Mouse (Mus musculus) c-Kit-positive CD71-positive TER-119-positive erythroid progenitor cells, embryonic 14.5 days (primary cell): Measurements from ENCODE around the gene Kcnq5.
"Not testable (repeated sequence)": the region's sequence is repeated elsewhere in the genome, so short reads cannot be mapped to it uniquely, and the experiment has no call there.

Source experiments
- DNase-seq: peaks from one replicate; pipeline ENCODE4 v3.0.0-alpha.2; 2013; ENCODE audit warnings: low spot score

Kcnq5 gene

DNA sequence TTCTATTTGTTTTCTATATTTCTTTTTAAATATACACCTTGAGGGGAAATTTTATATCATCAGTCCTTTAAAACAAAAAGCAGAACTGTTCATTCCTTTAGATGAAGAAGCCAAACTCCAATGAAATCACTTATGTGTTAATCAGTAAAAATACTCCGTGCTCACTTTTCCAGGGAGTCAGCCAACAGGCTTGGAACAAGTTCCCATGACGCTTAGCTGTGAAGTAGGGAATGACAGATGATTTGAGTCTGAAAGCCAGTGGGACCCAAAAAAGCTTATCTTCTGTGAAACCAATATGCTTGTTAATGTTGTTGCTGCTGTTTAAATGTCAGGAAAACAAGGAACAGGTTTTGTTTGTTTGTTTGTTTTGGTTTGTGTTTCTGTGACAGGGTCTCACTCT, 326.3 kb downstream of the Kcnq5 start:
- DNase-seq = no peak

DNA sequence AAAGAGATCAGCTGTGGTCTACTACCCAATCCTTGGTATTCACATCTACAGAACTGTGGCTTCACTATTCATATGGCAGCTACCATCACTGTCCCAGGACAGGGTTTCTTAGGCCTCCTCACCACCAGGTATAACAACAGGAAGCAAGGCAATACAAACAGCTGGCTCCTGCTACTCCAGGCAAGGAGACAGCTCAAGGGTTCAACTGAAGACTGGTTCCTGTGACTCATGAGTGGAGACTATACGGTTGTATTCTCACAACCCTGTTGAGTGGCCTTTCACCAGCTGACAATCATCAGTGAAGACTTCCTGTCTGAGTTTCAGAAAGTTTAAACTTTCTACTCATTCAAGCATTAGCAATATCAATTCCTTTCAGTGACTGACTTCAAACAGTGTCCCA, 327.7 kb downstream of the Kcnq5 start:
- DNase-seq = no peak

DNA sequence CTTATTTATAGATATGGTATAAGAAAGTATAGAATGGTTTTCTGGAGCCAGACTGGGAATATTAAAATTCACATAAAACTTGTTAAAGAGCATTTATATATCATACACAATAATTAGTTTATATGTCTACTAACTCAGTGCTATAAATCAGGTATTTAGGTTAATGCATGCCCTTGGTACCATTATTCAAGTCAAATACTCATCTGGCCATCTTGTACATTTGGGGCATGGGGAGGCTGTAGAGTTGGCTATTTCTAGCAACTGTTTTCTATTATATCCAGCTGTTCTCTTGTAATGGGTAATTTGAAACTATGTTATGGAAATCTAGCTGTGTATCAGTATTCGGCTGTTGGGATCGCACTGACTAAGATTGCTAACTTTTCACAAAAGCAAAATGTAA, 339.3 kb downstream of the Kcnq5 start:
- DNase-seq = no peak

DNA sequence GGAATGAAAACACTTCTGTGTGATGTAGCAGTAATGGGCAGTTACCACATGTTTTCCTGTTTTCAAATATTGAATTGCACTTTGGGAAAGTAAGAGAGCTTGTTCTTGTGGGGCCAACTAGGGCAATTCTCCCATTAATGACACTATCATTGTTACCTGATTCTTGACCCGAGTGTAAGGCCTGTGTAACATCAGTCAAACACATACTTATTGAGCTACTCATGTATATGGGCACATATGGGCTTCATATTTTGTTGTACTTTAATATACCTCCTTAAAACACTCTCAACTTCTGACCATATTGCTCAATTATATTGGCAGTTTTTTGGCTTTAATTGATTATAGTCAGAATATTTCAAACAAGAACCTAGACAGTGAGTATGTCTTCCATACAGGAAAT, 339.7 kb downstream of the Kcnq5 start:
- no peak for DNase-seq

DNA sequence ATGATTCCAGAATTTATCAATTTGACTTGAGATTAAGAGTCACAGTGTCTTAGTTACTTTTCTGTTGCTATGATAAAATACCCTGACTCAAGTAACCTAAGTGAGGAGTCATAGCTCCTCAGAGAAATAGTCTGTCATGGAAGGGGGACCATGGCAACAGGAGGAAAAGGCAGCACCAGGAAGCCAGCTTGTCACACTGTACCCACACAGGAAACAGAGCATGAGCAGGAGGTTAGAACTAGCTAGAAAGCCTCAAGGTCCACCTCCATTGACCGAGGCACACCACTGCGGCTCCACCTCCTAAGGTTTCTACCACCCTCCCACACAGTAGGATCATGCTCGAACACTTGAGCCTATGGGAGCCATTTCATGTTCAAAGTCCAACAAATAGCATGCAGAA, 343.0 kb downstream of the Kcnq5 start:
- DNase-seq = no peak

DNA sequence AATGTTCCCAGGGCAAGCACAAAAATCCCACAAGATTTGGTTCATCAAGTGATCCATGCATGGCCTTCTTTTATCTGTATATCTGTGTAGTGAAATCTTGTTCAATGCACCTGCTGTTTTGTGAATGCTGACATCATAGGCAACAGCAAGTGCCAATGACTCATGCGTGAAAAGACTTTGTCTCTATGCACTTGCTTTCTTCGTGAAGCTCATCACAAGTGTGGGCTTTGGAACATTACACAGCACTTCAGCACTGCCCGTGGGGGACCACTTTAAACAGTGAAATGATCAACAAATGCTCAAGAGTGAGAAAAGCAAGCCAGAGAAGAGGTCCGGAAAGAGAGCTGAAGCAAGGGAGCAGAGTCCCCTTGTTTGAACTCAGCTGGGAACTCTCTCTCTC, 345.1 kb downstream of the Kcnq5 start:
- DNase-seq = no peak

DNA sequence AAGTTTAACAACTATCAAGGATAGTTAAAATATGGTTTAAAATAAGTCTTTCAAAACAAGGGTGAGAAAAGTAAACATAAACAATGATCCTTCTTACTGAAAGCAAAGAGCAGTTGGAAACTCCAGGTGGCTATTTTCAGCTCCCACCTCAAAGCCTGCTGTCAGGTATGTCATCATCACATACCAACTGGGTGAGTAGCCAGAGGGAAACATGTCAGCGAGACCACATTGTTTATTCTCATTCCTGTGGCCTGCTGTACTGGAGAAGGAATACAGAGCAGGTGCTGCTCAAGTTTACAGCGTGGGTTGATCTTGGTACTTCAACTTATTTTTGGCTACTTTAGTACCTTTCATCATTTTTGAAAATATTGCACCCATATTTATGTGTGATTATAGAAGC, 347.8 kb downstream of the Kcnq5 start:
- DNase-seq = no peak

DNA sequence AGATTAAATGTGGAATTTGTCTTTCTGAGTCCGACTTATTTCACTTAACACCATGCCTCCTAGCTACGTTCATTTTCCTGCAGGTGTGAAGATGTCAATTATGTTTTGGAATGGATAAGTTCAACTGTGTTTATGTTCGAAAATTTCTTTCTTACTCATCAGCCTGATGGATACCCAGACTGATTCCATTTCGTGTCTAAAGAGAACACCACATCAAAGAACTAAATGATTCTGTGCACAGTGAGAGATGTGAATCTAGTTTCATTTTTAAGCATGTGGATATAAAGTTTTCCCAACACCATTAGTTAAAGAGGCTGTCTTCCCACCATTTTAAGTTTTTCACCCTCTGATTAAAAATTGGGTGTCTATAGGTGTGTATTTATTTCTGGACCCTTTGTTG, 357.7 kb downstream of the Kcnq5 start:
- no peak for DNase-seq

DNA sequence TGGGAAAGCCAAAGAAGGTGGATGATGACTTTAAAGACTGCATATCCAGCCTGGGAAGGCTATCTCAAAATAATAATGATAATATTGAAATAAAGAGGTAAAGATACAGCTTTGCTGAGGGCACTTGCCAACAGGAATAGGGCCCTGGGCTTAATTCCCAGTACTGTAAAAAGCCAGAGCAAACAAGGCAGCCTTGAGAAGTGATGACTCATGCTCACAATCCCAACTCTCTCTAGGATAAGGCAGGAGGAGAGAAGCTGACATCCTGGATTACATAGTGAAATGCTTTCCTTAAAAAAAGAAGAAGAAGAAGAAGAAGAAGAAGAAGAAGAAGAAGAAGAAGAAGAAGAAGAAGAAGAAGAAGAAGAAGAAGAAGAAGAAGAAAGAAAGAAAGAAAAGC, 359.2 kb downstream of the Kcnq5 start:
- DNase-seq = no peak

DNA sequence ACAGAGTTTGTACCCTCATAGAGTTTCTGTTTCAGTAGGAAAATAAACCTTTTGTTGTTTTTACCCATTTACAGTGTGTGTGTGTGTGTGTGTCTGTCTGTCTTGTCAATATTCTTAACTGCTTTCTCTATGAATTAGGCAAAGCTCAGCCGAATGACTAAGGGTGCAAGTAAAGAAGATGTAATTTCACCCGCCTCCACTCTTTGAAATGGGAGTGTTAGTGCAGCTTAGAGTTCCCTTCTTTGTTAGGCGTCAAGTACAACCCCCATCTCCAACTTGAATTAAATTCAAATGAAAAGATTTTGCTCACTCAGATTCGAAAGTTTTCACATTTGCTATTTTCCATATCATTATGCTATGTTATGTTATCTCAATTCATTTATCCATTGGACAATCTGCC, 361.1 kb downstream of the Kcnq5 start:
- no peak for DNase-seq

DNA sequence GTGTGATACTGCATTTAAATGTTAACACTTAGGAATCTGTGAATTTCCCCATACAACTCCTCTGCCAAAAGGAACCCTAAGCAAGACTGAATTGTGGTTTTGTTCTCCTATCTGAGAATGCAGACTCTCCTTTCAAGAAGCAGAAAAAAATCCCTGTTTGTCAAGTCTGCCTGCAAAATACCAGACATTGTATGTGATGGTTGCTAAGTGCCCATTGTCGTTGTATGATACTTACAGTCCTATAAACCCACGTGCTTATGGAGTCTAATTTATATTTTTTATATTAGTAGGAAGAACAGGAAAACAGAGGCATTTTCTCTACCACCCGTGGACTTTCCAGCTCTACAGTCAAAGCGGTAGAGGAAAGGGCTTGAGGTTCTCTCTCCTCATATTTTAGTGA, 367.9 kb downstream of the Kcnq5 start:
- DNase-seq = no peak

DNA sequence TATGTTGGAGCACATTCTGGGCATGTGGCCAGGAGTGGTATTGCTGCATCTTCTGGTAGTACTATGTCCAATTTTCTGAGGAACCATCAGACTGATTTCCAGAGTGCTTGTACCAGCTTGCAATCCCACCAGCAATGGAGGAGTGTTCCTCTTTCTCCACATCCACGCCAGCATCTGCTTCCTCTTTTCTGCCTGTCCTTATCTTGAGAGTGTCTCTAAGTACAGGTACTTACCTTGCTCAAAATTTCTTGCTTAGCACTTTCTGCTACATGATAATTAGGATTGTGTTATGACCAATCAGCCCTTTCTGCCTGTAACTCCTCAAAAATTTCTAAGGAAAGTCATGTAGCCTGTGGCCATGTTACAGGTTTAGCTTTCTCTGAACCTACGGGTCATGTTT, 394.3 kb downstream of the Kcnq5 start:
- not testable (repeated sequence) for DNase-seq

DNA sequence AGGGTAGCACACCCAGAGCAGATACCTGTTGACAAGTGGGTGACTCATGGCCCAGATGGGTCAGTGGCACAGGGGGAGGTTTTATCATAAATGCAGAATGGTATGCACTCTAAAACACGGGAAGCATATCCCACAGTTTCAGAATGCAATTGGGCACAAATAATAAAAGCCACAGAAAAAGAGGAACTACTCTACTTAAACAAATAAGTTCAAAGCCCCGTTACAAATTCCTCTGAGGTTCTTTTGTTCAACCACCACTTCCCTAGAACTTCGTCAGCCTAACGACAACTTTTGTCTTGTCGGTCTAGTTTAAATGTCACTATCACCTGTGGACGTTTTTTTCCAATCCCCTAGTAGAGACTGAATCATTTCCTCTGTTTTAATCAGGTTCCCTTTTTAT, 407.1 kb downstream of the Kcnq5 start:
- no peak for DNase-seq

DNA sequence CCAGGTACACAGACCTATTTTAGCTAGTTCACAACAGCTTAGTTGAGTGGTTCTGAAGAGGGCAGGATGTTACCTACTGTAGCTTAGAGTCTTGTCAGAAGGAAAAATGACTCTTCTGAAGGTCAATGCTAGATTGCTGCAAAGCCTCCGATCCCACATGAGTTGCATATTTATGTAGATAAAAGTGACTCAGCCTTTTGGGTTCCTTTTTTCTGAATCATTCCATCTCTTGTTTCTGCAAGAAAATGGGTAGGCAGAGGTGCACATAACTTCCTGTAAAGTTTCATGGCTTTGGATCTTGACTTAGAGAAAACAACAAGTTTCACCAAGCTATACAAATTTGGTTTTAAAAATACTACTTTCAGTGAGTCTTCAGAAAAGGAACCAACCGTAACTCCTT, 409.0 kb downstream of the Kcnq5 start:
- no peak for DNase-seq

DNA sequence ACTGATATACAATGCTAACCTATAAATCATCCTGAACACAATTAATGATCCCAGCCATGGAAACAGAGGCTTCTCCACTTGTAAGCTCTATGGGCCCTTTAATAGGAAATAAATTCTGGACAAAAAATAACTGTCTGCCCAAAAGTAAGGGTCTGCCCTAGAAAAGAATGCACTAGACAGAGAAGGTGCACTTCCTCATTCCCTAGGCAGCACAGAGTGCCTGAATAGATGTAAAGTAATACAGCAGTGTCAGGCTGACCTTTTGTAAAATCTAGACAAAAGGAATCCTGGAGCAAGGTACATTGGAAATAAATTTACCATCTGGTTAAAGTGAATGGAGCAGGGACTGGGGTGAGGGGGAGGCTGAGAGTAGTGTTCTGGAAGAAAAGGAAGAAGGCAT, 417.8 kb downstream of the Kcnq5 start:
- DNase-seq = no peak

DNA sequence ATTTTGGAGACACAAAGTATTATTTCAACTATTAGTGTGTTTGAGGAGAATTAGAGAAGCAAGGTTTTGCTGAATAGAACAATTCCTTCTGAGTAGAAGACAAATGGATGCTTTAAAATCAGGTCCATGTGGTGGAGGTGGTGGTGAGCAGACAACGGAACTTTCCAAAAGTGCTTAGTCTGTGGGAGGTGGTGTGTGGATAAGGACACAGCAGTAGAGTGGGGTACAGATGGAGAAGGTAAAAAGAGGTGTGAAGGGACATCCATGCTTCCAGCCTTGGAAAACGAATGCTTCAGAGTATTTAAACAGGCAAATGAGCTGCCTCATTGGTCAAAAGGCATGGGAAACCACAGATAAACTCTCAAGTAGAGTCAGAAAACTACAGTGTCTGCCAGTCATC, 422.3 kb downstream of the Kcnq5 start:
- DNase-seq = no peak

DNA sequence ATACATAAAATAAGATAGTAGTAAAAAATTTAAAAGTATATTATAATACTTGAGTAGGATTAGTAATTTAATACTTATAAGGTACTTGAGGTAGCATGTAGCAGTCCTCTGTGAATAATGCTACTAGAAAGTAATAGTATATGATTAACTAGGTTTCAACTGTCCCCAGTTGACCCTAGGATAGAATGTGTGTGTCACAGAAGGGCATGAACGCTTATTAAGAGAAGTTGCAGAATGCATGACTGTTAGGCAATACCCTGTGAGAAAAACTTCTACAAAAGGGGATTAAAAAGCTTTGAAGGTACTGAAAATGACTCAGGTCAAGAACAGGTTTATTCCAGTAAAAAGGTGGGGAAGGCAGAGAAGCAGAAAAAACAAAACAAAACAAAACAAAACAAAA, 430.9 kb downstream of the Kcnq5 start:
- DNase-seq = no peak

DNA sequence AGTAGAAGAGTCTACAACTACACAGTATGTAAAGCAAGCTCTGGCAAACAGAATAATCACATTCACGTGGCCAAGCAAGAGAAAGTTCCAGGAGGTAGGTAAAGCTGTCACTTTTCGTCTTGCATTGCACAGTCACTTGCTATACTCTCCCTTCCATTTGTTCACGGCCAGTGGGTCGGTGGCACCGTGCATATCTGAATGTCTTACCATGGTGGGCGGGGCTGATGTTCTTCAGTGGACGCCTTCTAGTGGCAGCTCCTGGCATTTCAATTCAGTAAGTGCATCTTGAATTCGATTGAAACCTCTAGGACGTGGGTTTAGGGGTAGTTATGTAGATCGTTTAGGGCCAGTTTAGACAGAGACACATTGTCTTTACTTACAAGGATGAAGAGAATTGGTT, 439.7 kb downstream of the Kcnq5 start:
- DNase-seq = no peak

DNA sequence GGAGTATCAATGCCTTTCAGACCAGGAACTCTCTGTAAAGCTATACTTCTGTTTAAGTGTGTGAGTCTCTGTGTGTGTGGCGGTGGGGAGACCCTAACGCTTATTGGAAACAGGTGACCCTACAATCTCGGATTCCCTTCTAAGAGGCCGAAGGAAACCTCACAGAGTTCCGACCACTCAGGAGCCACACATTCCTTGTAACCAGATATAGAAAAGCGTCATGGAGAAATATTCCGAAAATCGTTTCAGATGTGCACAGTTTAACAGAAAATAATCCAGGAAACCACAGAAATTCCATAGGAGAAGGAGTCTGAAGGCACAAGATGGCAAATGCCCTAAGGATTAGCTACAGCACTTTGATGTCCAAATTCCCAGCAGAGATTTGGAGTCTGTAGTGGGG, 440.3 kb downstream of the Kcnq5 start:
- no peak for DNase-seq

DNA sequence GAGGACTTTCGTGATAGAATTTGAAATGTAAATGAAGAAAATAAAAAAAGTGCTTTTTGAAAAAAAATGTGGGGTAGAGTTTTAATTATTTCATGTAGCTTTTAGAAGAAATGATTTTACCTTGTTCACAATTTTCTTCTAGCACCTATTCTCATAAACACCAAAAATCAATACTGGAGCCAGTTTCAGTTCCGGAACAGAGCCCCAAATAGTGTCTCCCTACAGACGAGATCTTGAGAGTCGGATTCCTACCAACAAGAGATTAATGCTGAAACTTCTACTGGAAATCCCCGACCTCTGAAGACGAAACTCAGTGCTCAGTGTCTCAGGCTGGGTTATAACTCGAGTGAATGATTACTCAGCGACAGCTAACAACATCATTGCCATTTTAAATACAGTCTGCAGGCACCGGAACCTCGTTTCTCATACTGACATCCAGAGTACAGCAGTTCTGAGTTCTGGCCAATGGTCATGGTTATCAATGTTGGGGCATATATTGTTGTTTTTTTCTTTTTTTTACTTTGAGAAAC, 441.6 kb downstream of the Kcnq5 start:
- DNase-seq = no peak

DNA sequence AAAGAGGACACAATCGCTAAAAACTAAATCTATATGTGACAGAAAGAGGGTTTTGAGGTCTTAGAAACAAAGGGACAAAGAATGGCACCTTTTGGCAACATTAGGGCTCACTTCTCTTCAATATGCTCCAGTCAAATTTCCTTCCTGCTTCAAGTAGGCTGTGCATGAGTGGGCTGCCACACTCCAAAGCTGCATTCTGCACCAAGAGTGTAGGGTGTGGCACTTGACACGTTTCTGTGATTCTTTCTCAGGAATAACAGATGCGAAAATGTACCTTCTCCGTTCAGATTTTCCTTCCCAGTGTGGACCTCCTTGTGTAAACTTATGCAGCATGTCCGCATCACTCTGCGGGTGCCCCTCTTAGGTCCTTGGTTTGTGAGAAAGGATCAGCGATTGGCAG, 455.1 kb downstream of the Kcnq5 start:
- no peak for DNase-seq

DNA sequence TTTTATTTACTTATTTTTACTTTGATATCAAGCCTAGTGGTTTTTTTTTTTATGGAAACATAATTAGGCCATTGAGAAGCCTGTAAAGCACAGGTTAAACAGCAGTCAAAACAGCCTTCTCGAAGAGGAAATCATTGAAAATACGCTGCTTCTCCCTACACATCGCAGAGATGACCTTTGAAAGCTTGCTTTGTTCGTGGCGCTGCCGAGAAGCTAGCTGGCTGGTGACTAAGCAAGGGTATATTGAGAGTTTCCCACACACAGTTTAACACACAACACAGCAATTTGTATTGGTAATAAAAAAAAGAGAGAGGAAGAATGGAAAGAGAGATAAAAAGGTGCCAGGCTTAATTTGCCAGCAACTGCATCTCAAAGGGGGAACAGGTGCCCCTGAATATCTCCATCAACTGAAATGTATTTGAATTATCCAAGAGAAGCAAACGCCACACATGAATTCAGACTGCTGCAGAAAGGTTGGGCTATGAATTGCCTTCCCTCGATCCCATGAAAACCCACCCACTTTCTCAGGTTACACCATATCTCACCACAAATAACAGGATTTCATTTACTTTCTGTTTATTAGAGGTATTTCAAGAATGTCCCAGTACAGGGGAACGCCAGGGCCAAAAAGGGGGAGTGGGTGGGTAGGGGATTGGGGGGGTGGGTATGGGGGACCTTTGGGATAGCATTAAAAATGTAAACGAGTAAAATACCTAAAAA, 461.8 kb downstream of the Kcnq5 start:
- DNase-seq = no peak

DNA sequence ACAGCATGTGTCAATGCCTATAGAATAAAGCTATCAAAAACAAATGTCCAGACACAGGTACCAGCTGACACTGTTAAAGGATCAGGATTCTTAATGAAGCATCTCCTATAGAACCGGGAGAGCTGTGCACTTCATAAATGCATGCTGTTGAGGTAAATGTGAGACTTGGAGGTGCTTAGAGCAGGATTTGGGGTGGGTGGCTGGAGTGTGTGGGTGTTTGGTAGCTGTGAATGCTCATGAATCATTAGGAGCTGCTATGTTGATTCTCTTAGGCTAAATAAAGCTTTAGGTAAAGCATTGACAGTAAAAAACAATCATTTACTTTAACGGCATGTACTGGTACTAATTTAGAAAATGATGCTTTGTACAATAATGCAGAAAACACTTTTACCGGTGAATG, 465.4 kb downstream of the Kcnq5 start:
- DNase-seq = no peak

DNA sequence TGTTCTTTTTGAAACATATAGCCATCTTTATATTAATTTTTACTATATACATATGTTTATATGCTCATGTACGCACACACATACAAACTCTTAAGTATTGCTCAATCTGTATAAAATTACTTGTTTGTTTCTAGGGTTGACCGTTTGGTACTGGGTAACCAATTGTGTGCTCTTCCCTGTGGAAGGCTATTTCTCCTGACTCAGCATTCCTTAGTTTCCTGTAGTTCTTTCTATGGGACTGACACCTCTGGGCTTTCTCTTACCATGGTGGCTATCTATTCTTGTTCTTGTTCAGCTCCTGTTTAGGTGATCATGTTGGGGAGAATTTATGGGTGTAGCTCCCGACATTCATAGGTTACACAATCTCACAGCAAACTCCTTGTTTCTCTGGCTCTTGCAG, 473.1 kb downstream of the Kcnq5 start:
- DNase-seq = no peak

DNA sequence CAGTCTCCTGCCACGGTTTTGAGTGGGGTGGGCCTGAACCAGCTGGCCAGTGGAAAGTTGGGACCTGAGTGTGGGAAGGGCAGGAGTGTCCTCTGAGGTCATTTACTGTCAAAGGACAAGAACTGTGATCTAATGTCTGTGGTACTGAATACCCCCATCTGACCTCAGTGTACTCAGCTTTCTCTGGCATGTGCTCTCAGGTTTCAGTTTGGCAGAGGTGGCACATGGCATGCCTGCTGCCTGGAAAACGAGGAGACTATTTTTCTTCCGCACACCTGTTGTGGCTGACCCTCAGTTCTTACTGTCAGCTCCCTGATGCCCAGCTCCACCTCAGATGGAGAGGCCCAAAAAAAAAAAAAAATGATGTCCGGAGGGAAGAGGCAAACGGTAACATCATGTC, 475.5 kb downstream of the Kcnq5 start:
- DNase-seq = no peak
